Mouse (Mus musculus) layer of hippocampus, postnatal 14 days (tissue): Measurements from ENCODE around the gene Sox15. TPM values are rescaled to one million over a fixed set of nuclear protein-coding genes. Genes with fewer than 3 reads are reported as not detected.
"Not testable (repeated sequence)": the region's sequence is repeated elsewhere in the genome, so short reads cannot be mapped to it uniquely, and the experiment has no call there.

Experiments
- DNase-seq, 2 experiments: peaks; one replicate each; pipeline ENCODE4 v3.0.0; 2021 to 2022; ENCODE audit warnings: low spot score in 2 of 2, mixed read lengths in 1 of 2
- microRNA-seq, 2 experiments: library from miRNA; unstranded; fragments of <30 nt; microRNA quantifications; one replicate each; pipeline ENCODE4 v1.2.0; 2021
- total RNA-seq, 2 experiments: library from RNA; stranded (reverse); gene quantifications; 2 replicates each; pipeline ENCODE4 v1.2.3; 2021

Sox15 gene
- total RNA-seq, 2 experiments from 2014 or later, result 0.48 TPM; not detected in 1

GRCm38 (mm10) chr11:69697396-69697795, 42.3 kb downstream of the Sox15 start:
- no peak for DNase-seq

GRCm38 (mm10) chr11:69698574-69698973, 43.5 kb downstream of the Sox15 start:
- no peak for DNase-seq

- no peak for DNase-seq
These were observed 44.5 kb downstream of the Sox15 start for GRCm38 (mm10) chr11:69699595-69699994.

GRCm38 (mm10) chr11:69702886-69703285, 47.8 kb downstream of the Sox15 start:
- DNase-seq, result not testable (repeated sequence)

GRCm38 (mm10) chr11:69703381-69703780, 48.3 kb downstream of the Sox15 start:
- DNase-seq, result not testable (repeated sequence)

- no peak for DNase-seq
These were observed 48.9 kb downstream of the Sox15 start for GRCm38 (mm10) chr11:69703814-69704612.

GRCm38 (mm10) chr11:69704613-69705010, 49.5 kb downstream of the Sox15 start:
- DNase-seq, result no peak

Small RNAs within 50 kb of the gene (microRNA-seq; reads per million reads assigned to microRNA genes)
- gene Mir1934 (4.0 to 6.8 reads per million in 2 experiments), gene Mir467f (0 reads per million in 2 experiments)

Other genes starting within 250 kb of the Sox15 start
- gene Kdm6b, start 241.6 kb upstream of the Sox15 start, total RNA-seq, result 10 to 100 TPM; 41.7 to 42.8 TPM
- 1 to 10 TPM; 5.8 to 6.3 TPM for gene Dnah2, start 106.2 kb upstream of the Sox15 start, total RNA-seq
- 100 to 1,000 TPM; 144 to 156 TPM for gene Efnb3, start 95.1 kb upstream of the Sox15 start, total RNA-seq
- 1 to 10 TPM; 8.6 to 9.5 TPM for gene Wrap53, start 75.1 kb upstream of the Sox15 start, total RNA-seq
- 10 to 100 TPM; 27.3 to 29.6 TPM for gene Trp53, start 75.0 kb upstream of the Sox15 start, total RNA-seq
- 100 to 1,000 TPM; 513 to 551 TPM for gene Atp1b2, start 49.4 kb upstream of the Sox15 start, total RNA-seq
- gene Shbg, start 37.4 kb upstream of the Sox15 start, total RNA-seq, result not detected
- gene Sat2, start 33.3 kb upstream of the Sox15 start, total RNA-seq, result 10 to 100 TPM; 16.1 to 19.8 TPM
- gene Fxr2, start 22.3 kb upstream of the Sox15 start, total RNA-seq, result 100 to 1,000 TPM; 105 to 106 TPM
- gene Mpdu1, start 7.3 kb downstream of the Sox15 start, total RNA-seq, result 10 to 100 TPM; 73.3 to 82.4 TPM
- 10 to 100 TPM; 13.1 to 18.5 TPM for gene Cd68, start 10.8 kb downstream of the Sox15 start, total RNA-seq
- gene Eif4a1, start 17.1 kb downstream of the Sox15 start, total RNA-seq, result 100 to 1,000 TPM; 409 to 418 TPM
- 10 to 100 TPM; 84.3 to 88.5 TPM for gene Senp3, start 26.8 kb downstream of the Sox15 start, total RNA-seq
- 1 to 10 TPM in 1 of 2 experiments, under 1 TPM in 1; 0.88 to 1.1 TPM for gene Tnfsf13, start 30.5 kb downstream of the Sox15 start, total RNA-seq
- gene Tnfsf12, start 40.5 kb downstream of the Sox15 start, total RNA-seq, result 1 to 10 TPM; 5.8 to 6.5 TPM
- gene Tnfsfm13, start 40.8 kb downstream of the Sox15 start, total RNA-seq, result 1 to 10 TPM in 1 of 2 experiments, under 1 TPM in 1; 0.45 to 1.0 TPM
- 10 to 100 TPM; 62.8 to 68.5 TPM for gene Polr2a, start 103.3 kb downstream of the Sox15 start, total RNA-seq
- under 1 TPM in 1 of 2 experiments, not detected in 1; 0.21 TPM for gene Slc35g3, start 106.7 kb downstream of the Sox15 start, total RNA-seq
- gene Zbtb4, start 110.6 kb downstream of the Sox15 start, total RNA-seq, result 10 to 100 TPM; 82.0 to 83.5 TPM
- gene Chrnb1, start 140.6 kb downstream of the Sox15 start, total RNA-seq, result 1 to 10 TPM; 1.0 to 1.1 TPM
- 10 to 100 TPM; 22.8 to 23.7 TPM for gene Fgf11, start 146.5 kb downstream of the Sox15 start, total RNA-seq
- not detected for gene Tmem102, start 150.3 kb downstream of the Sox15 start, total RNA-seq
- not detected for gene Gm39566, start 160.0 kb downstream of the Sox15 start, total RNA-seq
- gene Spem2, start 163.2 kb downstream of the Sox15 start, total RNA-seq, result not detected
- under 1 TPM; 0.50 to 0.74 TPM for gene Spem1, start 166.9 kb downstream of the Sox15 start, total RNA-seq
- 100 to 1,000 TPM; 220 to 226 TPM for gene Nlgn2, start 182.5 kb downstream of the Sox15 start, total RNA-seq
- gene Tmem256, start 183.2 kb downstream of the Sox15 start, total RNA-seq, result 100 to 1,000 TPM; 150 to 162 TPM
- gene Plscr3, start 191.1 kb downstream of the Sox15 start, total RNA-seq, result 10 to 100 TPM; 22.0 to 23.3 TPM
- gene Tnk1, start 203.4 kb downstream of the Sox15 start, total RNA-seq, result not detected
- gene Tmem95, start 222.7 kb downstream of the Sox15 start, total RNA-seq, result not detected
- 1 to 10 TPM; 1.1 to 1.2 TPM for gene Kctd11, start 226.1 kb downstream of the Sox15 start, total RNA-seq
- under 1 TPM in 1 of 2 experiments, not detected in 1; 0.30 TPM for gene Acap1, start 240.2 kb downstream of the Sox15 start, total RNA-seq
- 1 to 10 TPM; 1.5 to 2.1 TPM for gene 2810408A11Rik, start 245.7 kb downstream of the Sox15 start, total RNA-seq
- 100 to 1,000 TPM; 108 to 124 TPM for gene Neurl4, start 245.8 kb downstream of the Sox15 start, total RNA-seq